Mouse (Mus musculus): ENCODE data around the gene Gm266.

- no peak for TF ChIP-seq CTCF (conservative IDR thresholded peaks at IDR 0.05; ENCODE audit: insufficient read depth, insufficient read length, low read depth, low read length)
- no peak for TF ChIP-seq POLR2A (IDR thresholded peaks at IDR 0.05; ENCODE audit: low read depth, low read length)
These were observed 27.9 kb downstream of the Gm266 start for GRCm38 (mm10) chr12:111457742-111458141.

Data from kidney, adult 2 months (tissue).